ENCODE assay signal across 8 mouse cellular contexts in genomic region chr11:88193824-88194696, GRCm38 (mm10). TPM values are rescaled to one million over a fixed set of nuclear protein-coding genes. Genes with fewer than 3 reads are reported as not detected.
DNase-seq lines count a peak whose midpoint lies in the region; ATAC-seq and TF ChIP-seq lines count a peak whose summit lies in the region.

No protein-coding gene starts in this region.

- intact Hi-C loops in left cerebral cortex, postnatal 36 days (cut with DNase I) = no loop called here

- DNase-seq in hindbrain, embryonic 10.5 days (ENCODE audit: low spot score) = no peak
- no peak for DNase-seq in hindbrain, postnatal 0 days (ENCODE audit: low spot score)
- DNase-seq in layer of hippocampus, postnatal 10 days (ENCODE audit: low spot score in 2 of 2) = no peak
- no peak for DNase-seq in left cerebral cortex, postnatal 36 days (ENCODE audit: low spot score in 2 of 2)
- DNase-seq in frontal cortex, postnatal 36 days (ENCODE audit: low spot score in 2 of 2) = no peak

- H3K4me3 ChIP-seq in hindbrain, embryonic 10.5 days = peak overlapping the region; percentile 36
- no peak overlapping the region for H3K4me3 ChIP-seq in hindbrain, postnatal 0 days (ENCODE audit: low read length)
- peak overlapping the region; percentile 67 for H3K4me3 ChIP-seq in E14TG2a.4 (replicated peaks; ENCODE audit: low read length)
- H3K4me3 ChIP-seq in heart, embryonic 16.5 days (ENCODE audit: low read length) = peak overlapping the region; percentile 24
- H3K4me3 ChIP-seq in liver, embryonic 15.5 days (replicated peaks) = peak overlapping the region; percentile 25

- H3K27me3 ChIP-seq in hindbrain, embryonic 10.5 days (ENCODE audit: insufficient read depth, poor library complexity, severe bottlenecking) = peaks cover 62% of the 10 kb centered on the region
- peaks cover 15% of the 10 kb centered on the region for H3K27me3 ChIP-seq in hindbrain, postnatal 0 days (ENCODE audit: insufficient read depth, low read length)
- peaks cover 79% of the 10 kb centered on the region for H3K27me3 ChIP-seq in E14TG2a.4 (ENCODE audit: insufficient read depth, low read length)
- peaks cover 18% of the 10 kb centered on the region for H3K27me3 ChIP-seq in heart, embryonic 16.5 days (ENCODE audit: control insufficient read depth, insufficient read depth, low read length)
- H3K27me3 ChIP-seq in liver, embryonic 15.5 days = peaks cover 90% of the 10 kb centered on the region

- H3K27ac ChIP-seq in hindbrain, embryonic 10.5 days = peak overlapping the region; percentile 19
- H3K27ac ChIP-seq in hindbrain, postnatal 0 days = no peak overlapping the region
- no peak overlapping the region for H3K27ac ChIP-seq in heart, embryonic 16.5 days (ENCODE audit: low read length)
- no peak overlapping the region for H3K27ac ChIP-seq in liver, embryonic 15.5 days (replicated peaks)

- H3K9ac ChIP-seq in hindbrain, postnatal 0 days (replicated peaks; ENCODE audit: low read length) = no peak overlapping the region
- peak overlapping the region; percentile 63 for H3K9ac ChIP-seq in heart, embryonic 16.5 days (ENCODE audit: low read length)
- no peak overlapping the region for H3K9ac ChIP-seq in liver, embryonic 15.5 days

- no peak overlapping the region for H3K4me2 ChIP-seq in hindbrain, postnatal 0 days (ENCODE audit: low read depth, low read length)
- peak overlapping the region; percentile 51 for H3K4me2 ChIP-seq in heart, embryonic 16.5 days (ENCODE audit: low read depth, low read length)
- H3K4me2 ChIP-seq in liver, embryonic 15.5 days = peak overlapping the region; percentile 46

- no peak for ATAC-seq in hindbrain, postnatal 0 days
- no peak for ATAC-seq in heart, embryonic 16.5 days (replicated peaks; ENCODE audit: extremely low read depth, insufficient read depth, low FRiP score)
- ATAC-seq in liver, embryonic 15.5 days (ENCODE audit: insufficient read depth) = no peak

- WGBS in hindbrain, embryonic 10.5 days = 8% methylated on average over 29 of the region's 29 CpGs
- 37% methylated on average over 29 of the region's 29 CpGs for WGBS in hindbrain, postnatal 0 days
- WGBS in heart, embryonic 16.5 days = 20% methylated on average over 29 of the region's 29 CpGs
- 4% methylated on average over 29 of the region's 29 CpGs for WGBS in liver, embryonic 15.5 days (ENCODE audit: insufficient replicate concordance)

- no peak for TF ChIP-seq CTCF in hindbrain, postnatal 0 days (IDR thresholded peaks at IDR 0.05; ENCODE audit: low read depth)
- no peak for TF ChIP-seq CTCF in E14TG2a.4 (conservative IDR thresholded peaks at IDR 0.05; ENCODE audit: low read length)

- peaks cover 44% of the 10 kb centered on the region for H3K4me1 ChIP-seq in hindbrain, embryonic 10.5 days (replicated peaks)
- no peaks in the 10 kb centered on the region for H3K4me1 ChIP-seq in hindbrain, postnatal 0 days (ENCODE audit: insufficient read depth, low read length)
- peaks cover 48% of the 10 kb centered on the region for H3K4me1 ChIP-seq in E14TG2a.4 (replicated peaks; ENCODE audit: low read depth, low read length)
- H3K4me1 ChIP-seq in heart, embryonic 16.5 days (ENCODE audit: control insufficient read depth, insufficient read depth, low read length) = peaks cover 30% of the 10 kb centered on the region
- peaks cover 16% of the 10 kb centered on the region for H3K4me1 ChIP-seq in liver, embryonic 15.5 days (replicated peaks)

- no peaks in the 10 kb centered on the region for H3K9me3 ChIP-seq in hindbrain, embryonic 10.5 days
- H3K9me3 ChIP-seq in hindbrain, postnatal 0 days (ENCODE audit: low read length) = no peaks in the 10 kb centered on the region
- no peaks in the 10 kb centered on the region for H3K9me3 ChIP-seq in E14TG2a.4 (ENCODE audit: low read length)
- H3K9me3 ChIP-seq in heart, embryonic 16.5 days (replicated peaks; ENCODE audit: control insufficient read depth, low read length) = no peaks in the 10 kb centered on the region
- H3K9me3 ChIP-seq in liver, embryonic 15.5 days (replicated peaks) = no peaks in the 10 kb centered on the region

- H3K36me3 ChIP-seq in hindbrain, embryonic 10.5 days = peaks cover 17% of the 10 kb centered on the region
- no peaks in the 10 kb centered on the region for H3K36me3 ChIP-seq in hindbrain, postnatal 0 days (ENCODE audit: insufficient read depth, low read length)
- no peaks in the 10 kb centered on the region for H3K36me3 ChIP-seq in E14TG2a.4 (ENCODE audit: insufficient read depth, low read length)
- no peaks in the 10 kb centered on the region for H3K36me3 ChIP-seq in heart, embryonic 16.5 days (ENCODE audit: control insufficient read depth, insufficient read depth)
- H3K36me3 ChIP-seq in liver, embryonic 15.5 days (replicated peaks) = no peaks in the 10 kb centered on the region

RNA-seq across cellular contexts. Expression of gene Mrps23, which starts 10.1 kb away (rescaled TPM):
- 72.2 and 74.1 TPM in 2 replicates for polyA plus RNA-seq in hindbrain, embryonic 10.5 days (2016; fragmentation: Nextera tagmentation; extraction: Ambion mirVana)
- total RNA-seq in hindbrain, postnatal 0 days (2014; rRNA removed) = 29.0 and 48.7 TPM in 2 replicates
- polyA plus RNA-seq in hindbrain, postnatal 0 days (2015; fragmentation: Nextera tagmentation; extraction: Ambion mirVana) = 66.4 and 67.1 TPM in 2 replicates
- 97.6 and 105 TPM in 2 replicates for polyA plus RNA-seq in heart, embryonic 16.5 days (2015; fragmentation: Nextera tagmentation; extraction: Ambion mirVana)
- polyA plus RNA-seq in liver, embryonic 15.5 days (2015; fragmentation: Nextera tagmentation; extraction: Ambion mirVana) = 25.0 and 26.9 TPM in 2 replicates
- 10 to 100 TPM; 62.3 to 64.5 TPM for total RNA-seq in layer of hippocampus, postnatal 10 days (2021)
- total RNA-seq in left cerebral cortex, postnatal 36 days (2021) = 10 to 100 TPM; 59.5 to 71.0 TPM
